Mouse (Mus musculus): ENCODE measurements at regions not wholly inside any gene's neighbourhood (a gene's known extent, or its start where the extent isn't known, plus 50 kb on each side); places are given as distances from the start of the nearest gene placed in this dataset.
"Not testable (repeated sequence)": the region's sequence is repeated elsewhere in the genome, so short reads cannot be mapped to it uniquely, and the experiment has no call there.

- no peak overlapping the region for H3K4me2 ChIP-seq (ENCODE audit: low read length)
- no peak overlapping the region for H3K4me3 ChIP-seq (replicated peaks; ENCODE audit: low read depth, low read length)
- DNase-seq (ENCODE audit: low spot score) (no peak), ATAC-seq (replicated peaks; ENCODE audit: low FRiP score, low read depth) (no peak)
- no peaks in the 10 kb centered on the region for H3K36me3 ChIP-seq (ENCODE audit: insufficient read depth, low read length)
- no peak for TF ChIP-seq CTCF (IDR thresholded peaks at IDR 0.05; ENCODE audit: low read depth)
- H3K27me3 ChIP-seq (ENCODE audit: insufficient read depth, low read length) = no peaks in the 10 kb centered on the region
- no peak overlapping the region for H3K9ac ChIP-seq (ENCODE audit: low read depth, low read length)
- H3K9me3 ChIP-seq (replicated peaks; ENCODE audit: low read length) = no peaks in the 10 kb centered on the region
- no peaks in the 10 kb centered on the region for H3K4me1 ChIP-seq (replicated peaks; ENCODE audit: insufficient read depth, low read length)
- 95% methylated on average over 2 of the region's 2 CpGs for WGBS
- H3K27ac ChIP-seq = no peak overlapping the region
These were observed 298.3 kb upstream of the Nrxn1 start for GRCm38 (mm10) chr17:91390969-91391764.

DNA sequence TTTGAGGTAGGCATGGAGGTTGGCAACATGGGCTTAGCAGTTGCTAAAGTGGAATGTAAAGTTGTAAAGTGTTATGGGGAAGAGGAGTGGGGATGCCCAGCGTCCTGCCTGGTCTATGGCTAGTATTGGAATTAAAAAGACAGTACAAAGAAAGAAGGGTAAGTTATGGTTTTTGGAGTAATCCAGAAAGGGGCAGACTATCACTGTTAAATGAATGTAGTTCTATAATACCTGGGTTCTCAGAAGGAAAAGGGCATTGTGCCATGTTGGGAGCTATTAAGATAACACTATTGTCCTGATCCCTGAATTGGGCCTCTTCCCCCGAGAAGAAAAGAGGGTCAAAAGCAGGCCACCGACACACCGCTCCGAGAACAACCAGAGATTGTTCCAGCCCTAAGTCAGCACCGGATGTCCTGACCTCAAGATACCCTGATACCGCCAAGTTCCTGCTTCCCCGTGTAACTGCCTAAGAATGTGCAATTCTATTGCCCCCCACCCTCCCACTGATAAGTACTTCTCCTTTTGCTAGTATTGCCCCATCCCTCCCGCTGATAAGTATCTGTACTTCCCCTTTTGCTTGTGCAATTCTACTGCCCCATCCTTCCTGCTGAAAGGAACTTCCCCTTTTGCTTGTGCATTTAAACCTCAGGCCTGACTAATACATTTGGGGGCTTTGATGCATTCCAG lies 297.2 kb upstream of the Nrxn1 start:
- not testable (repeated sequence) for H3K27me3 ChIP-seq (ENCODE audit: insufficient read depth, low read length); H3K36me3 ChIP-seq (ENCODE audit: insufficient read depth, low read length); ATAC-seq (replicated peaks; ENCODE audit: low FRiP score, low read depth); H3K9ac ChIP-seq (ENCODE audit: low read depth, low read length); H3K27ac ChIP-seq; H3K4me2 ChIP-seq (ENCODE audit: low read length); H3K4me1 ChIP-seq (replicated peaks; ENCODE audit: insufficient read depth, low read length); H3K9me3 ChIP-seq (replicated peaks; ENCODE audit: low read length); DNase-seq (ENCODE audit: low spot score); H3K4me3 ChIP-seq (replicated peaks; ENCODE audit: low read depth, low read length)
- WGBS = 81% methylated on average over 9 of the region's 9 CpGs

- Histone ChIP-seq H3K27ac (no peak overlapping the region), H3K4me1 (replicated peaks; ENCODE audit: insufficient read depth, low read length) (no peaks in the 10 kb centered on the region), H3K4me3 (replicated peaks; ENCODE audit: low read depth, low read length) (no peak overlapping the region), H3K4me2 (ENCODE audit: low read length) (no peak overlapping the region), H3K36me3 (ENCODE audit: insufficient read depth, low read length) (no peaks in the 10 kb centered on the region), H3K9me3 (replicated peaks; ENCODE audit: low read length) (no peaks in the 10 kb centered on the region), H3K9ac (ENCODE audit: low read depth, low read length) (no peak overlapping the region), H3K27me3 (ENCODE audit: insufficient read depth, low read length) (no peaks in the 10 kb centered on the region)
- WGBS = 91% methylated on average over 3 of the region's 3 CpGs
- DNase-seq (ENCODE audit: low spot score) (no peak), ATAC-seq (replicated peaks; ENCODE audit: low FRiP score, low read depth) (no peak)
- TF ChIP-seq CTCF (IDR thresholded peaks at IDR 0.05; ENCODE audit: low read depth) = no peak
These were observed 295.6 kb upstream of the Nrxn1 start for GRCm38 (mm10) chr17:91388521-91388920.

- Histone ChIP-seq H3K4me3 (replicated peaks; ENCODE audit: low read depth, low read length) (no peak overlapping the region), H3K27me3 (ENCODE audit: insufficient read depth, low read length) (no peaks in the 10 kb centered on the region), H3K27ac (no peak overlapping the region), H3K36me3 (ENCODE audit: insufficient read depth, low read length) (no peaks in the 10 kb centered on the region), H3K9me3 (replicated peaks; ENCODE audit: low read length) (no peaks in the 10 kb centered on the region), H3K9ac (ENCODE audit: low read depth, low read length) (no peak overlapping the region), H3K4me2 (ENCODE audit: low read length) (no peak overlapping the region), H3K4me1 (replicated peaks; ENCODE audit: insufficient read depth, low read length) (no peaks in the 10 kb centered on the region)
- WGBS = 90% methylated on average over 2 of the region's 2 CpGs
- ATAC-seq (replicated peaks; ENCODE audit: low FRiP score, low read depth) = no peak
- no peak for TF ChIP-seq CTCF (IDR thresholded peaks at IDR 0.05; ENCODE audit: low read depth)
- DNase-seq (ENCODE audit: low spot score) = no peak
These were observed 295.2 kb upstream of the Nrxn1 start for GRCm38 (mm10) chr17:91388039-91388438.

- 61% methylated on average over 2 of the region's 2 CpGs for WGBS
- H3K9ac ChIP-seq (ENCODE audit: low read depth, low read length) = no peak overlapping the region
These were observed 293.1 kb upstream of the Nrxn1 start for GRCm38 (mm10) chr17:91385949-91386348.

DNA sequence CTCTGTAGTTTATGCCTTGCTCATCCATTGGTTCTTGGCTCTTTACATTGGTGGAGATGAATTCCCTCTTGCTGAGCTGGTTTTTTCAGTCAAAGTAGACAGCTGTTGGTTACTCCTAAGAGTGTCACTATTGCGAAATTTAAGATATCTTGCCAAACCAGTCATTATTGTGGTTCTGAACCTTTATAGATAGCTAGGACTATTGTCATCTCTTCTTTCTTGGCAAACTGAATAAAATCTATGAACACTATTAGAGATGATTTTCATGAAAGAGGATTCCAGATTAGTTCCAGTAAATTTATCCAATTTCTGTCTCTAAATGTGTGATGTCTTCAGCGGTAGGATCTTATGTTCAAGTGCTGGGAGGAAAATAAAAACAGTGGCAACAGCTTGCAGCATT lies 275.3 kb upstream of the Nrxn1 start:
- Histone ChIP-seq H3K36me3 (ENCODE audit: insufficient read depth, low read length) (no peaks in the 10 kb centered on the region), H3K27ac (no peak overlapping the region), H3K9ac (ENCODE audit: low read depth, low read length) (no peak overlapping the region), H3K27me3 (ENCODE audit: insufficient read depth, low read length) (no peaks in the 10 kb centered on the region), H3K9me3 (replicated peaks; ENCODE audit: low read length) (no peaks in the 10 kb centered on the region), H3K4me2 (ENCODE audit: low read length) (no peak overlapping the region), H3K4me3 (replicated peaks; ENCODE audit: low read depth, low read length) (no peak overlapping the region), H3K4me1 (replicated peaks; ENCODE audit: insufficient read depth, low read length) (no peaks in the 10 kb centered on the region)
- 92% methylated on average over 2 of the region's 2 CpGs for WGBS
- TF ChIP-seq CTCF (IDR thresholded peaks at IDR 0.05; ENCODE audit: low read depth) = no peak
- ATAC-seq (replicated peaks; ENCODE audit: low FRiP score, low read depth) = no peak
- no peak for DNase-seq (ENCODE audit: low spot score)

More at GRCm38 (mm10) chr17:91385949-91386348, 293.1 kb upstream of the Nrxn1 start:
- Histone ChIP-seq H3K9me3 (replicated peaks; ENCODE audit: low read length) (no peaks in the 10 kb centered on the region), H3K4me1 (replicated peaks; ENCODE audit: insufficient read depth, low read length) (no peaks in the 10 kb centered on the region), H3K27me3 (ENCODE audit: insufficient read depth, low read length) (no peaks in the 10 kb centered on the region), H3K4me2 (ENCODE audit: low read length) (no peak overlapping the region), H3K27ac (no peak overlapping the region), H3K4me3 (replicated peaks; ENCODE audit: low read depth, low read length) (no peak overlapping the region), H3K36me3 (ENCODE audit: insufficient read depth, low read length) (no peaks in the 10 kb centered on the region)
- ATAC-seq (replicated peaks; ENCODE audit: low FRiP score, low read depth) (no peak), DNase-seq (ENCODE audit: low spot score) (no peak)
- no peak for TF ChIP-seq CTCF (IDR thresholded peaks at IDR 0.05; ENCODE audit: low read depth)

Measured in kidney, postnatal 0 days (tissue).